Mouse (Mus musculus) liver, postnatal 0 days (tissue): ENCODE measurements around the gene Il22. TPM values are rescaled to one million over a fixed set of nuclear protein-coding genes. Genes with fewer than 3 reads are reported as not detected.
"Not testable (repeated sequence)": the region's sequence is repeated elsewhere in the genome, so short reads cannot be mapped to it uniquely, and the experiment has no call there.

ENCODE experiments used
- ATAC-seq: fragments of 200-750 bp; cut with Nextera tagmentation; 2 replicates; pipeline ENCODE4 v1.8.0; 2017; ENCODE audit warnings: mild to moderate bottlenecking, moderate library complexity
- DNase-seq: peaks from one replicate; pipeline ENCODE4 v3.0.0-alpha.2; 2016
- H3K27ac ChIP-seq: fragments of 300-500 bp; sonication (generic); 2 replicates; pipeline ENCODE4 v1.5.1; 2014; ENCODE audit warnings: antibody characterized with exemption, moderate library complexity, mild to moderate bottlenecking, low read depth
- H3K27me3 ChIP-seq: fragments of 300-500 bp; sonication (generic); 2 replicates; pipeline ENCODE4 v1.6.1; 2014; ENCODE audit warnings: low read length, control low read depth, mixed read lengths; ENCODE audit not compliant: insufficient read depth
- H3K36me3 ChIP-seq: fragments of 300-500 bp; sonication (generic); replicated peaks from 2 replicates; pipeline ENCODE4 v1.6.1; 2014; ENCODE audit warnings: mild to moderate bottlenecking, control low read depth, low read length, moderate library complexity, mixed read lengths; ENCODE audit not compliant: insufficient read depth
- H3K4me1 ChIP-seq: fragments of 300-500 bp; sonication (generic); 2 replicates; pipeline ENCODE4 v1.6.1; 2014; ENCODE audit warnings: antibody characterized with exemption, mild to moderate bottlenecking, control low read depth; ENCODE audit not compliant: insufficient read depth
- H3K4me2 ChIP-seq: fragments of 300-500 bp; sonication (generic); 2 replicates; pipeline ENCODE4 v1.6.1; 2014; ENCODE audit warnings: low read depth, mild to moderate bottlenecking, low read length, moderate library complexity, mixed read lengths
- H3K4me3 ChIP-seq: fragments of 300-500 bp; sonication (generic); 2 replicates; pipeline ENCODE4 v1.5.1; 2014; ENCODE audit warnings: low read depth, low read length
- H3K9ac ChIP-seq: fragments of 300-500 bp; sonication (generic); replicated peaks from 2 replicates; pipeline ENCODE4 v1.6.1; 2014; ENCODE audit warnings: mild to moderate bottlenecking, moderate library complexity
- H3K9me3 ChIP-seq: fragments of 300-500 bp; sonication (generic); 2 replicates; pipeline ENCODE4 v1.6.1; 2016; ENCODE audit warnings: mild to moderate bottlenecking, control low read depth, low read length, mixed read lengths
- CTCF ChIP-seq: sonication (generic); IDR thresholded peaks from 2 replicates; pipeline ENCODE4 v1.5.1; 2016; ENCODE audit warnings: antibody characterized with exemption, low read depth
- EP300 ChIP-seq: IDR thresholded peaks from 2 replicates; pipeline ENCODE4 v1.6.1; 2016; ENCODE audit warnings: antibody characterized with exemption, low read depth, mild to moderate bottlenecking
- WGBS: fragments of 180-500 bp; shearing (Covaris S2); extraction: QIAGEN DNeasy Blood & Tissue Kit; methylation state at CpG from one replicate; pipeline ENCODE4 v1.1.7; 2014; ENCODE audit not compliant: insufficient replicate concordance; 5-methylcytosine and 5-hydroxymethylcytosine counted together
- polyA plus RNA-seq: library from polyadenylated mRNA; unstranded; fragments of >200 nt; fragmentation: Nextera tagmentation; extraction: Ambion mirVana; gene quantifications from 2 replicates; pipeline ENCODE4 v1.2.1, GENCODE M21; 2015

Il22 gene
- not detected in 2 replicates for polyA plus RNA-seq

- no peaks in the 10 kb centered on the region for H3K4me1 ChIP-seq
- H3K27me3 ChIP-seq: no peaks in the 10 kb centered on the region
- no peaks in the 10 kb centered on the region for H3K36me3 ChIP-seq
- no peak for TF ChIP-seq EP300
- no peak for TF ChIP-seq CTCF
- no peak within 1 kb of the TSS for H3K9ac ChIP-seq
- H3K4me2 ChIP-seq: no peak within 1 kb of the TSS
- WGBS: 86% methylated on average over 4 of the region's 4 CpGs
- H3K27ac ChIP-seq: no peak within 1 kb of the TSS
- H3K4me3 ChIP-seq: no peak within 1 kb of the TSS
- ATAC-seq (no peak), DNase-seq (no peak)
- no peaks in the 10 kb centered on the region for H3K9me3 ChIP-seq
Measured at GRCm38 (mm10) chr10:118204642-118205041, at the start of gene Il22. Gene Il22 (plus strand): TSS chr10:118204942.

- Histone ChIP-seq H3K4me3 (no peak overlapping the region), H3K36me3 (no peaks in the 10 kb centered on the region; the same call in none of the 2 replicates), H3K9ac (no peak overlapping the region), H3K27ac (no peak overlapping the region), H3K27me3 (no peaks in the 10 kb centered on the region), H3K9me3 (no peaks in the 10 kb centered on the region), H3K4me1 (no peaks in the 10 kb centered on the region), H3K4me2 (no peak overlapping the region)
- TF ChIP-seq EP300 (no peak), CTCF (peak; percentile 31)
- no peak for ATAC-seq
- no peak for DNase-seq
Measured at GRCm38 (mm10) chr10:118155932-118156331, 48.8 kb upstream of the Il22 start.

- Histone ChIP-seq H3K36me3 (no peaks in the 10 kb centered on the region; the same call in none of the 2 replicates), H3K9ac (no peak overlapping the region), H3K4me3 (no peak overlapping the region), H3K27ac (no peak overlapping the region), H3K4me2 (no peak overlapping the region), H3K4me1 (no peaks in the 10 kb centered on the region), H3K27me3 (no peaks in the 10 kb centered on the region), H3K9me3 (no peaks in the 10 kb centered on the region)
- WGBS: 82% methylated on average over 2 of the region's 2 CpGs
- no peak for DNase-seq
- ATAC-seq: no peak
- TF ChIP-seq CTCF (no peak), EP300 (no peak)
Measured at GRCm38 (mm10) chr10:118161131-118161530, 43.6 kb upstream of the Il22 start.

- Histone ChIP-seq H3K27ac (no peak overlapping the region), H3K9ac (no peak overlapping the region), H3K4me1 (no peaks in the 10 kb centered on the region), H3K4me3 (no peak overlapping the region), H3K27me3 (no peaks in the 10 kb centered on the region), H3K36me3 (no peaks in the 10 kb centered on the region), H3K4me2 (no peak overlapping the region), H3K9me3 (no peaks in the 10 kb centered on the region)
- ATAC-seq: no peak
- no peak for DNase-seq
- 74% methylated on average over 12 of the region's 12 CpGs for WGBS
- TF ChIP-seq CTCF: no peak
- TF ChIP-seq EP300: no peak
Measured at GRCm38 (mm10) chr10:118169212-118169611, 35.5 kb upstream of the Il22 start.

GRCm38 (mm10) chr10:118172416-118172815, 32.3 kb upstream of the Il22 start:
- no peak for ATAC-seq
- 42% methylated on average over 8 of the region's 8 CpGs for WGBS

GRCm38 (mm10) chr10:118172876-118173275, 31.9 kb upstream of the Il22 start:
- H3K4me3 ChIP-seq: no peak overlapping the region
- H3K27me3 ChIP-seq: no peaks in the 10 kb centered on the region
- WGBS: 80% methylated on average over 3 of the region's 3 CpGs
- H3K9me3 ChIP-seq: no peaks in the 10 kb centered on the region
- ATAC-seq (no peak), DNase-seq (no peak)
- no peaks in the 10 kb centered on the region for H3K36me3 ChIP-seq
- H3K4me2 ChIP-seq: no peak overlapping the region
- no peak for TF ChIP-seq EP300
- TF ChIP-seq CTCF: no peak
- no peaks in the 10 kb centered on the region for H3K4me1 ChIP-seq
- H3K27ac ChIP-seq: no peak overlapping the region
- H3K9ac ChIP-seq: no peak overlapping the region

More at GRCm38 (mm10) chr10:118172416-118172815, 32.3 kb upstream of the Il22 start:
- TF ChIP-seq EP300 (no peak), CTCF (no peak)
- Histone ChIP-seq H3K36me3 (no peaks in the 10 kb centered on the region), H3K4me3 (no peak overlapping the region), H3K9ac (no peak overlapping the region), H3K4me1 (no peaks in the 10 kb centered on the region), H3K27ac (no peak overlapping the region), H3K27me3 (no peaks in the 10 kb centered on the region), H3K4me2 (no peak overlapping the region), H3K9me3 (no peaks in the 10 kb centered on the region)
- DNase-seq: no peak

- ATAC-seq, H3K4me1 ChIP-seq, H3K4me3 ChIP-seq, H3K36me3 ChIP-seq, H3K9me3 ChIP-seq, H3K4me2 ChIP-seq, DNase-seq, H3K27me3 ChIP-seq, H3K9ac ChIP-seq, H3K27ac ChIP-seq: not testable (repeated sequence)
- WGBS: 28% methylated on average over 4 of the region's 4 CpGs
Measured at GRCm38 (mm10) chr10:118175542-118175941, 29.2 kb upstream of the Il22 start.
